Mouse (Mus musculus) right cerebral cortex, adult 18-20 months (tissue): ENCODE data around the gene Cenpv.
A peak's percentile ranks its signal among the peaks of the same experiment; 100 is the strongest.
"Not testable (repeated sequence)": the region's sequence is repeated elsewhere in the genome, so short reads cannot be mapped to it uniquely, and the experiment has no call there.

Source experiments
- DNase-seq: peaks from one replicate; pipeline ENCODE4 v3.0.0; 2022; ENCODE audit warnings: mixed read lengths

The Cenpv gene

DNA sequence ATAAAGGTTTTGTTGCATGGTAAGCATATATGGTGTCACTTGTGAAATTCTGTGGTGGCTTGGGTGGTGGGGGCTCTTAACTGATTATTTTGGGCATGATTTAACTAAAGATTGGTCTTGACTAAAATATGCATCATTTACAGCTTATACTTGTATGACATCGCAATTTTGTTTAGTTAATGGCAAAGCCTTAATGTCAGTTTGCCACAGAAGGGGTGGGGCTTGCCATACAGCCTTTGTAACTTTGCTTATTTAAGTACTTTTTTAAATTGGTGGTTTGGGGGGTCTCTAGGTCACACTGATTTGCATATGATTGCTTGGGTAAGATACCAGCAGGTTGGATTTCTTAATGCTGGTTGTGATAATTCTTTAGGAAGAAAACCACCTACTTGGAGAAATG lies 14.1 kb upstream of the Cenpv start:
- no peak for DNase-seq

DNA sequence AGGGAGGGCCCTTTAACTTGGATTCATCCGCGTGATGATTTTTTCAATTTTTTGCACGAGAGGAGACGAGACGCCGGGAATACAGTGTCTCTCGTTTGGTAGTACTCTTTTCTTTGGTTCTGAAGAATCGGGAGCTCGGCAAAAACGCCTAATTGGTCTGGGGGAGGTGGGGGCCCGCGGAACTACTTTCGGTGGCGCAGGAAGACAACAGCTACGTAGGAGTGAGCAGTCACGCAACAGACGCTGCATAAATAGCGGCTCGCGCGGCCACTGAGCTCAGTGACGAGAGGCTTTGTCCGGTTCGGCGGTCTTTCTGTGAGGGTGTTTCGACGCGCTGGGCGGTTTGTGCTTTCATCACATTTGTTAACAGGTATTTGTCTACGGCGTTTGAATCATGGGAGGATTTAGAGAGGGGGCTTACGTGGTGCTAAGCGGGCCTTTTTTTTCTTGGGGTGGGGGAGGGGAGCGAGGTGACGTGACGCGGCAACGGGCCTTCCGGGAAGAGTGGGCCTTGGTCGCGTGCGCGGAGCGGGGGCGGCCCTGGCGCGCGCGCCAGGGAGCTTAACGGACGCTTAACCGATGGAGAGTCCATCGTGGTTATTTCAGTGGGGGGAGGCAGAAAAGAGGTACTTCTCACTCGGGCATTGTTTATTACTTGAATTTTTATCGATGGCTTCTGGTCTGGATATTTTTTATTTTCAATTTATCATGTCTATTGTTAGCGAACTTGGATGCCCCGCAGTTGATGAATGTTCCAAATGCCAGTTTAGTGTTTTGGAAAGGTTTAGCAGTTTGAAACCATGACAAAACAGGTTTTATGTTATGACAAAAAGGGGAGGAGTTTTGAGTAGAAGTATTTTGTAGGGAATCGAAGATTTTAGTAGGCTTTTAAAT lies 12.4 kb upstream of the Cenpv start:
- DNase-seq, result peak; percentile 85

DNA sequence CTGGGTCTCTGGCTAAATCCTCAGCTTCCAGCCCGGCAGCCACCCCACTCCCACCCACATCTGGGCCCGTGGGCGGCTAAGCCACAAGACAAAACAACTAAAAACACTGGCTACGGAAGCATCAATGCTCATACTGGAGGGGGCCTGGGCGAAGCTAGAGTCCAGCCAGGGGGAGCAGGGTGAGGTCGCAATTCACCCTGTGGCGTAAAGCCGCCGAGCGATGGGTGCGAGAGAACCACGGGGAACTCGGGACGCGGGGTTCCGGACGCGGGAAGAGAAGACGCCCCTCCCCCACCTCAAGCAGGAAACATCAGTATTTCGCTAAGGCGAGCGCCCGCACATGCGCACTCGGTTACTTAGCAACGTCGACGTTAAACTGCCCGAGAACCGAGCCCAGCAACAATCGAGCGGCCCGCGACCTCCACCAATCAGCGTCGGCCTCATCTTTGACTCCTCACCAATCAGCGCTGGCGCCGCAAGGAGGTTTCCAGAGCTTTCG lies 11.7 kb upstream of the Cenpv start, which contains the start of gene Ubb:
TSS of gene Ubb (plus strand) at position 445 of the 499 bp plus-strand sequence.
- DNase-seq, result peak; percentile 99

DNA sequence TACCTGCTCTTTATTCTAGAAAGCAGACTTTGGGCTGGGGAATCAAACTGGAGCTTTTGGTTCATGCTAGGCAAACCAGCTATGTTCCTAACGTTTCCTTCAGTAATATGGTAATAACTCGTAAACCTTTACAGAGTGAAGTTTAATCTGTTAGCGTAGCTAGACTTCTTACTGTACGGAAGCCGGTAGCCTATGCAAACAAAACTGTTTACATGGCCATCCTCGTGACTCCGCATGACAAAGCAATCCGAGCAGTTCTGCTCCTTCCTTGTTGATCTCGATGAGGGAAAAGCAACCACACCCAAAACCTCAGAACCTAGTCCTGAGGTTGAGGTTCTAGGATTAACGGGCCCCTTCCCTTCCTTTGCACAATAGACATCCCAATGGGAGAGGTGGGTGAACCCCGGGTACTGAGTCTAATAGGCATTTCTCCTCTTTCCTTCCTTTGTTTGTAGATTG lies 11.2 kb upstream of the Cenpv start:
- peak; percentile 37 for DNase-seq

DNA sequence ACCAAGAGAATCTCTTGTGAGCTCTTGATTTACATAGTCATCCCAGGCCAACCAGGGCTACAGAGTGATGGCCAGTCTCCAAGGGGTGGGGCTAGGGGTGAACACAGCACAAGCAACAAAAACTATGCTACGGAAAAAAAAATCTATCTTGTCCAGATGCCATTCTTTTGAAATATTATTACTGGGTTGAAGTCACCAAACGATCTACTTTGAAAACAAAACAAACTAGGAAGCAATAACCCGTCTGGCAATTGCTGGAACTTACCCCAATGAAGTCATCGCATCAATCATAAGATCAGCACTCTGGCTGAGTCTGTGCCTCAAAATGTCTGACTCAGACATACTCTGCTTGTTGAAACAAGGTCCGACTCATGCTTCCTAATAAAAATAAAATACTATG lies 10.7 kb upstream of the Cenpv start:
- peak; percentile 45 for DNase-seq

DNA sequence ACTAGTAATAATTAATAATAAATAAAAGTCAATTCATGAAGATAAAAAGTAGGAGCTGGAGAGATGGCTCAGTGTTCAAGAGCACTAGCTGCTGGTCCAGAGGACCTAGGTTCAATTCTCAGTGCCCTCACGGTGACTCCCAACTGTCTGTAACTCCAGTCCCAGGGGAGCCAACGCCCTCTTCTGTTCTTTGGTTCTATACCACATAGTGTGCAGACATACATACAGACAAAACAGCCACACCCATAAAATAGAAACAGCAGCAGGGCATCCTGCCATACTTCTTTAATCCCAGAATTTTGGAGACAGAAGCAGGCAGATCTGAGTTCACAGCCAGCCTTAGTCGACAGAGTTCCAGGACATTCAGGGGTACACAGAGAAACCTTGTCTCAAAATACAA lies 4.9 kb upstream of the Cenpv start:
- no peak for DNase-seq

GRCm38 (mm10) chr11:62541581-62541980 lies 2.5 kb upstream of the Cenpv start:
- no peak for DNase-seq

GRCm38 (mm10) chr11:62540969-62541368 lies 1.9 kb upstream of the Cenpv start:
- no peak for DNase-seq

- no peak for DNase-seq
Measured at GRCm38 (mm10) chr11:62540167-62540566, 1.1 kb upstream of the Cenpv start.

GRCm38 (mm10) chr11:62538321-62539088 lies 556 bp downstream of the Cenpv start:
- peak; percentile 44 for DNase-seq

GRCm38 (mm10) chr11:62537590-62537989 lies 1.5 kb downstream of the Cenpv start:
- no peak for DNase-seq

DNA sequence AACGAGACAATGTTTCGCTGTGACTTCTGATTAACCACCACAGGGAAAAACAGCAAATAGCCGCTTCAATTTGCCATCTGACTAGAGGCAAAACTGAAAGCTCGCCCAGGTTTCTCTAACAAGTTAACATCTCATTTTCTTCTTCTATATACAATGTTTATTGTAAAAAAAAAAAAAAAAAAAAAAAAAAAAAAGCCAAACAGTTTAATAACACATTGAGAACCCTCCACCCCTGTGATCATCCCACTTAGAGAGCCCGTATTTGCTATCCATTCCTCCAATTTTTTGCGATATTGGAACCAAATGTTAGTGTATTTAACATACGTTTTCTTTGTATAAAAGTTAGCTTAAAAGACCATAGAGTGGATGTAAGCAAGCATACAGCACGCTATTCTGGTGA lies 2.0 kb downstream of the Cenpv start:
- no peak for DNase-seq

DNA sequence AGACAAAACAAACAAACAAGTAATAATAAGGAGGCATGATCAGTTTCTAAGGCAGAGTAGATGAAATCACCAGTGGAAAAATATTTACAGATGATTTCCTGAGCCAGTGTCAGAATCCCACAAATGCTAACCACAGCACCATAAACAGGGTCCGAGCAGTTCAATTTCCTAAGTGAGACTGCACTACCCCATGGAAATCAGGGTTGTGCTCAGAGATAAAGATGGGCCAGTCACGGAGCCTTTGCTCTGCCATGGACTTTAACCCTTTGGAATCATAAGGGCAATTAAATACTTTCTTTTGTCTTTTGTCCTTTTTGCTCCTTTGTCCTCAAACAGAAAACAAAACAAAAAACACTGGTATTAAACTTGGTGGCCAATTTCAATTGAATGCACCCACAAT lies 16.8 kb downstream of the Cenpv start:
- DNase-seq, result no peak

DNA sequence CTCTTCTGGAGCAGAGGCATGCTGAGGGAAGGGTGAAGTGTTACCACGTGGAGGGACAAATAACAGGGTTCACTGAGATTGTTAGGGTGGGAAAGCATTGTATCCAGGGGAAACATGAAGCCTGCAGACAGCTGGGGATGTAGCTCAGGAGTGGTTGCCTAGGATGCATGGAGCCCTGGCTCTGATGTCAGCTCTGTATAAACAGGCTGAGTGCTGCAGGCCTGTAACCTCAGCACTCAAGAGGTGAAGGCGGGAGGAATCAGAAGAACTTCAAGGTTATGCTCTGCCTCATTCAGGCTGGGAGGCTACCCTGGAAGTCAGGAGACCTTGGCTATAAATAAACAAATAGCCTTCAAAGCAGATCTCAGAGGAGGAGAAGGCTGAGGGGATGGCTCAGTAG lies 20.1 kb downstream of the Cenpv start:
- DNase-seq, result no peak

- DNase-seq, result no peak
Measured at GRCm38 (mm10) chr11:62513311-62513710, 25.8 kb downstream of the Cenpv start.

GRCm38 (mm10) chr11:62512529-62513080 lies 26.5 kb downstream of the Cenpv start:
- no peak for DNase-seq

GRCm38 (mm10) chr11:62511444-62512202 lies 27.4 kb downstream of the Cenpv start:
- DNase-seq, result no peak

DNA sequence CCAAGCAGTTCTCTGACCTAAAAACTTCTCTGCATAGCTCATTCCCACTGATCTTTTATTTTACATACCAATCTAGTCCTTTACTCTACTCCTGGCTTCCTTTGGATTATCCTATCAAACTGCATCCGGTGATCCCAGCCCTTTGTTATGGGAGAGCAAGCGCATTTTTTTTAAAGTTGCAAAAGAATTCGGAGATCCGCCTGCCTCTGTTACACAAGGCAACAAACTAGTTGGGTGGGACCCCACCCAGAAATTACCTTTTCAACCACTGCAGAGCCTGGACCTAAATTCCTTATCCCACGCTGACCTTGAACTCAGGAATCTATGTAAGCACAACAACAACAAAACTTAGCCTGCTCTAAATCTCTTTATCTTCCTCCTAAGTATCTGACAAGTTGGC lies 28.1 kb downstream of the Cenpv start:
- no peak for DNase-seq

DNA sequence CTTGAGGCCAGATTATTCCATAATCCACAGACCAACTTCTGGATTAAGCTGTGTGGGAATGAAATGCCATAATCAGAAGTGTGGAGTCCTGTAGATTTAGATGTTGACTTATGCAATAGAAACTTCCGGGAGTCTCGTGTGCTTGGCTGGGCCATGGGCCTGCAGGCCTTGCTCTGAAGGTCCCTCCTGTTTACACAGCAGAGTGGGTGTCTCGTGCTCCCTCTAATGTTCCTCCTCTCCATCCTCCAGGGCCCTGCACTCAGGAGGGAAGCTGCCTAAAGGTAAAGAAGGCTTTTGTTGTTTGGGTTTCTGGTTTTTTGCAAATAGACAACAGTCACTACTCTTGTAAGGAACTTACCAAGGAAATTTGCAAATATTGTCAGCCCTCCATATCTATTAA lies 29.5 kb downstream of the Cenpv start:
- DNase-seq, result no peak

DNA sequence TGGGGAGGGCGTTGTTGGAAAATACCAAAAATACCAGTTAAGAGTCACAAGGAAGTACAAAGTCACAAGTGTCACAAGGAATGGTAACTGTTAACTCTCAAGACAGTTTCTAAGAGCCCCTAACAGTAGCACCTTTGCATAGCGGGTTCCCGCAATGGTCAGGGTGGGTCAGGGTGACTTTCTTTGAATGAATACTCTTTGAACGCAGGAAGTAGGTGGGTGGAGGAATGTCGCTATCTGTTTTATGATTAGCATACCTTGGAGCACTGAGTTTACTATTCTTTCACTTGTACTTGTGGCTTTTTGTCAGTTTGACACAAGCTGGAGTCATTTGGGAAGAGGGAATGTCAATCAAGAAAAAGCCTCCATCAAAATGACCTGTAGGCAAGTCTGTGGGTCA lies 30.2 kb downstream of the Cenpv start:
- DNase-seq, result not testable (repeated sequence)

- DNase-seq, result not testable (repeated sequence)
Measured at GRCm38 (mm10) chr11:62508365-62508764, 30.7 kb downstream of the Cenpv start.

DNA sequence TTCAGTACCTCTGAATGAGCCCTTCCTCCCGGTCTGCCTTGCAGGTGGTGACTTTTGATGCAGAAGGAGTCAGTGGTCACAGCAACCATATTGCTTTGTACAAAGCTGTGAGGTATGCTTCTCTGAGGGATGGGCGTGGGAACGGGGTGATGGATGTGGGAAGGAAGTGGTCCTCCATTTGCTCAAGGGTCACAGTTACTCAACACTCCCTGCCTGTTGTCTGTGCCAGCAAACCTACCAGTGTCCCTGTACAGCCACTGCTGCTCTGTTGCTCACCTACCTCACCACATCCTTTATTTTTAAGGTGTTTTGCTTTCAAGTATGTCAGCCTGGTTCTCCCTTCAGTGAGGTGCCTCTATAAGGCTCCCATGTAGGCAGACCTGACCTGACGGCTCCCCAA lies 31.4 kb downstream of the Cenpv start:
- no peak for DNase-seq

- no peak for DNase-seq
Measured at GRCm38 (mm10) chr11:62500529-62500928, 38.5 kb downstream of the Cenpv start.
